Mouse (Mus musculus): ENCODE data around the gene Il17f.
A peak's percentile ranks its signal among the peaks of the same experiment; 100 is the strongest.
"Not testable (repeated sequence)": the region's sequence is repeated elsewhere in the genome, so short reads cannot be mapped to it uniquely, and the experiment has no call there.

The Il17f gene

GRCm38 (mm10) chr1:20774026-20774730, 16.2 kb downstream of the Il17f start:
- not testable (repeated sequence) for DNase-seq

GRCm38 (mm10) chr1:20766526-20766925, 23.9 kb downstream of the Il17f start:
- DNase-seq: no peak

- no peak for DNase-seq
These were observed 29.0 kb downstream of the Il17f start for GRCm38 (mm10) chr1:20761411-20761810.

GRCm38 (mm10) chr1:20760331-20760730, 30.1 kb downstream of the Il17f start:
- no peak for DNase-seq

- peak; percentile 31 for DNase-seq
These were observed 30.6 kb downstream of the Il17f start for GRCm38 (mm10) chr1:20759799-20760198.

GRCm38 (mm10) chr1:20757586-20757985, 32.8 kb downstream of the Il17f start:
- DNase-seq: no peak

GRCm38 (mm10) chr1:20754439-20754838, 36.0 kb downstream of the Il17f start:
- no peak for DNase-seq

- DNase-seq: no peak
These were observed 49.9 kb downstream of the Il17f start for GRCm38 (mm10) chr1:20740496-20740998.

- no peak for DNase-seq
These were observed 51.9 kb downstream of the Il17f start for GRCm38 (mm10) chr1:20738483-20738882.

GRCm38 (mm10) chr1:20736572-20736971, 53.8 kb downstream of the Il17f start:
- DNase-seq: no peak

- no peak for DNase-seq
These were observed 59.5 kb downstream of the Il17f start, which contains the start of gene Il17a for GRCm38 (mm10) chr1:20730903-20731302. Gene Il17a, plus strand, starts transcription at chr1:20730905.

Measured in right cerebral cortex, postnatal 14 days (tissue).